In genomic region chr6:136100241-136100640, GRCm38 (mm10) we compare ENCODE assay signal across 32 mouse cellular contexts.
"Had no signal": no experiment of that assay in that cellular context is flagged by ENCODE, and none has a peak within 500 bp of the region (broad histone marks: within the 10 kb centered on the region; RNA-seq: fewer than 3 reads in every experiment).

No protein-coding gene starts in this region.

- H3K27ac ChIP-seq: limb, embryonic 10.5 days; limb, embryonic 12.5 days; limb, embryonic 13.5 days; limb, embryonic 15.5 days; liver, embryonic 12.5 days; liver, embryonic 13.5 days; liver, embryonic 14.5 days; liver, embryonic 15.5 days; lung, embryonic 15.5 days; macrophage; midbrain, embryonic 10.5 days; midbrain, embryonic 12.5 days; midbrain, embryonic 13.5 days; midbrain, embryonic 15.5 days; neural tube, embryonic 12.5 days; neural tube, embryonic 13.5 days had no signal

- H3K27me3 ChIP-seq: limb, embryonic 12.5 days; limb, embryonic 13.5 days; limb, embryonic 15.5 days; liver, embryonic 12.5 days; liver, embryonic 13.5 days; liver, embryonic 15.5 days; lung, embryonic 15.5 days; megakaryocyte, embryonic 14.5 days; midbrain, embryonic 12.5 days; midbrain, embryonic 13.5 days; midbrain, embryonic 15.5 days; neural tube, embryonic 12.5 days; neural tube, embryonic 13.5 days had no signal

- DNase-seq: left cerebral cortex, postnatal 4 days; liver; liver, embryonic 13.5 days; liver, postnatal 0 days; lung, adult 18-20 months; lung, adult 2 months; lung, embryonic 14.5 days; lung, postnatal 10 days; lung, postnatal 14 days; lung, postnatal 4 days; midbrain, embryonic 14.5 days had no signal

- H3K9me3 ChIP-seq: limb, embryonic 10.5 days; liver, embryonic 13.5 days; liver, embryonic 15.5 days; lung, embryonic 15.5 days; midbrain, embryonic 12.5 days; midbrain, embryonic 13.5 days; midbrain, embryonic 15.5 days; neural tube, embryonic 12.5 days; neural tube, embryonic 13.5 days had no signal

- H3K4me2 ChIP-seq: limb, embryonic 12.5 days; limb, embryonic 13.5 days; limb, embryonic 15.5 days; liver, embryonic 11.5 days; liver, embryonic 12.5 days; liver, embryonic 13.5 days; liver, embryonic 15.5 days; lung, embryonic 14.5 days; lung, embryonic 15.5 days; midbrain, embryonic 11.5 days; midbrain, embryonic 12.5 days; midbrain, embryonic 13.5 days; midbrain, embryonic 15.5 days; neural tube, embryonic 12.5 days; neural tube, embryonic 13.5 days had no signal

- H3K4me3 ChIP-seq: limb, embryonic 10.5 days; limb, embryonic 12.5 days; limb, embryonic 13.5 days; limb, embryonic 15.5 days; liver, embryonic 12.5 days; liver, embryonic 13.5 days; liver, embryonic 15.5 days; lung, embryonic 15.5 days; megakaryocyte, embryonic 14.5 days; midbrain, embryonic 10.5 days; midbrain, embryonic 12.5 days; midbrain, embryonic 13.5 days; midbrain, embryonic 15.5 days; myocyte; neural tube, embryonic 12.5 days; neural tube, embryonic 13.5 days had no signal

- H3K36me3 ChIP-seq: limb, embryonic 10.5 days; limb, embryonic 12.5 days; limb, embryonic 13.5 days; limb, embryonic 15.5 days; liver, embryonic 12.5 days; liver, embryonic 13.5 days; liver, embryonic 15.5 days; lung, embryonic 15.5 days; midbrain, embryonic 10.5 days; midbrain, embryonic 12.5 days; midbrain, embryonic 13.5 days; midbrain, embryonic 15.5 days; neural tube, embryonic 12.5 days; neural tube, embryonic 13.5 days had no signal

- ATAC-seq: liver, embryonic 12.5 days; liver, postnatal 0 days; lung, postnatal 0 days; midbrain, embryonic 13.5 days; midbrain, embryonic 15.5 days; midbrain, embryonic 16.5 days had no signal

- H3K4me1 ChIP-seq: limb, embryonic 10.5 days; limb, embryonic 12.5 days; limb, embryonic 13.5 days; limb, embryonic 15.5 days; liver, embryonic 12.5 days; liver, embryonic 13.5 days; liver, embryonic 15.5 days; lung, embryonic 15.5 days; megakaryocyte, embryonic 14.5 days; midbrain, embryonic 10.5 days; midbrain, embryonic 12.5 days; midbrain, embryonic 13.5 days; midbrain, embryonic 15.5 days; neural tube, embryonic 12.5 days; neural tube, embryonic 13.5 days had no signal

- H3K9ac ChIP-seq: limb, embryonic 12.5 days; limb, embryonic 13.5 days; limb, embryonic 15.5 days; liver, embryonic 12.5 days; liver, embryonic 13.5 days; liver, embryonic 14.5 days; liver, embryonic 15.5 days; liver, postnatal 0 days; lung, embryonic 14.5 days; lung, embryonic 15.5 days; midbrain, embryonic 12.5 days; midbrain, embryonic 13.5 days; midbrain, embryonic 15.5 days; neural tube, embryonic 12.5 days; neural tube, embryonic 13.5 days had no signal
